Mouse (Mus musculus): ENCODE data around the gene Rasgrp2. TPM values are rescaled to one million over a fixed set of nuclear protein-coding genes. Genes with fewer than 3 reads are reported as not detected.
A peak's percentile ranks its signal among the peaks of the same experiment; 100 is the strongest.

Rasgrp2 gene
- polyA plus RNA-seq, 1 experiment: 1,280 TPM

GRCm38 (mm10) chr19:6385419-6385818 is 13.7 kb upstream of the Rasgrp2 start:
- no peak for TF ChIP-seq CTCF (IDR thresholded peaks at IDR 0.05; ENCODE audit: control insufficient read depth, insufficient read depth, low read length)
- TF ChIP-seq POLR2A (IDR thresholded peaks at IDR 0.05; ENCODE audit: borderline replicate concordance, control insufficient read depth, low read depth, low read length): no peak
- peaks cover 6% of the 10 kb centered on the region for H3K4me1 ChIP-seq (ENCODE audit: control insufficient read depth, insufficient read depth, low read length)
- WGBS: 82% methylated on average over 5 of the region's 5 CpGs

DNA sequence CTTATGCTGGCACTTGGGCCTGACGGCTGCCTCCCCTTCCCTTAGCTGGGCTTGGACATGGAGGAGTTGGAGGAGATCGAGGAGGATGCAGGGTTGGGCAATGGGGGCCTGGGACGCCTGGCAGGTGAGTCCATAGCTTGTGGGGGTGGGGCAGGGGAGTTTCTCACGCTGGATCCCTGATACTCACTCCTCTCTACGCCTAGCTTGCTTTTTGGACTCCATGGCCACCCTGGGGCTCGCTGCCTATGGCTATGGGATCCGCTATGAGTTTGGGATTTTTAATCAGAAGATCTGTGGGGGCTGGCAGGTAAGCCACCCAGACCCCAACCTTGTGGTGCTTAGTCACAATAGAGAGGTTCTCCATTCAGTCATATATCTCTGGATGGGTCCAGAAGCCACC is 13.3 kb upstream of the Rasgrp2 start:
- Histone ChIP-seq H3K4me1 (ENCODE audit: control insufficient read depth, insufficient read depth, low read length) (peaks cover 6% of the 10 kb centered on the region), H3K4me3 (replicated peaks; ENCODE audit: control insufficient read depth, low read depth, low read length) (no peak overlapping the region)
- WGBS: 73% methylated on average over 7 of the region's 7 CpGs

More at GRCm38 (mm10) chr19:6385419-6385818, 13.7 kb upstream of the Rasgrp2 start:
- Histone ChIP-seq H3K4me3 (replicated peaks; ENCODE audit: control insufficient read depth, low read depth, low read length) (no peak overlapping the region), H3K27ac (ENCODE audit: control insufficient read depth, insufficient read depth, low read depth, low read length, poor library complexity) (no peak overlapping the region)

GRCm38 (mm10) chr19:6386234-6386633 is 12.9 kb upstream of the Rasgrp2 start:
- whole genome bisulfite sequencing: 69% methylated on average over 9 of the region's 9 CpGs
- Histone ChIP-seq H3K4me1 (ENCODE audit: control insufficient read depth, insufficient read depth, low read length) (peaks cover 6% of the 10 kb centered on the region), H3K4me3 (replicated peaks; ENCODE audit: control insufficient read depth, low read depth, low read length) (no peak overlapping the region), H3K27ac (ENCODE audit: control insufficient read depth, insufficient read depth, low read depth, low read length, poor library complexity) (no peak overlapping the region)
- no peak for TF ChIP-seq POLR2A (IDR thresholded peaks at IDR 0.05; ENCODE audit: borderline replicate concordance, control insufficient read depth, low read depth, low read length)
- no peak for TF ChIP-seq CTCF (IDR thresholded peaks at IDR 0.05; ENCODE audit: control insufficient read depth, insufficient read depth, low read length)

More for the DNA sequence above, 13.3 kb upstream of the Rasgrp2 start:
- TF ChIP-seq CTCF (IDR thresholded peaks at IDR 0.05; ENCODE audit: control insufficient read depth, insufficient read depth, low read length) (no peak), POLR2A (IDR thresholded peaks at IDR 0.05; ENCODE audit: borderline replicate concordance, control insufficient read depth, low read depth, low read length) (no peak)
- no peak overlapping the region for H3K27ac ChIP-seq (ENCODE audit: control insufficient read depth, insufficient read depth, low read depth, low read length, poor library complexity)

GRCm38 (mm10) chr19:6388006-6388405 is 11.1 kb upstream of the Rasgrp2 start:
- Histone ChIP-seq H3K4me1 (ENCODE audit: control insufficient read depth, insufficient read depth, low read length) (peaks cover 6% of the 10 kb centered on the region), H3K4me3 (replicated peaks; ENCODE audit: control insufficient read depth, low read depth, low read length) (no peak overlapping the region), H3K27ac (ENCODE audit: control insufficient read depth, insufficient read depth, low read depth, low read length, poor library complexity) (no peak overlapping the region)
- 58% methylated on average over 13 of the region's 13 CpGs for WGBS
- TF ChIP-seq CTCF (IDR thresholded peaks at IDR 0.05; ENCODE audit: control insufficient read depth, insufficient read depth, low read length): no peak
- no peak for TF ChIP-seq POLR2A (IDR thresholded peaks at IDR 0.05; ENCODE audit: borderline replicate concordance, control insufficient read depth, low read depth, low read length)

GRCm38 (mm10) chr19:6389803-6390202 is 9.3 kb upstream of the Rasgrp2 start:
- WGBS: 8% methylated on average over 16 of the region's 16 CpGs
- H3K4me3 ChIP-seq (replicated peaks; ENCODE audit: control insufficient read depth, low read depth, low read length): peak overlapping the region; percentile 68
- no peak overlapping the region for H3K27ac ChIP-seq (ENCODE audit: control insufficient read depth, insufficient read depth, low read depth, low read length, poor library complexity)
- peaks cover 5% of the 10 kb centered on the region for H3K4me1 ChIP-seq (ENCODE audit: control insufficient read depth, insufficient read depth, low read length)
- TF ChIP-seq CTCF (IDR thresholded peaks at IDR 0.05; ENCODE audit: control insufficient read depth, insufficient read depth, low read length) (no peak), POLR2A (IDR thresholded peaks at IDR 0.05; ENCODE audit: borderline replicate concordance, control insufficient read depth, low read depth, low read length) (0 out of 2 replicates have a peak, but pooled peaks have one; percentile 24)

- H3K4me1 ChIP-seq (ENCODE audit: control insufficient read depth, insufficient read depth, low read length): peaks cover 5% of the 10 kb centered on the region
- WGBS: 68% methylated on average over 6 of the region's 6 CpGs
- H3K27ac ChIP-seq (ENCODE audit: control insufficient read depth, insufficient read depth, low read depth, low read length, poor library complexity): no peak overlapping the region
- H3K4me3 ChIP-seq (replicated peaks; ENCODE audit: control insufficient read depth, low read depth, low read length): no peak overlapping the region
- no peak for TF ChIP-seq CTCF (IDR thresholded peaks at IDR 0.05; ENCODE audit: control insufficient read depth, insufficient read depth, low read length)
- no peak for TF ChIP-seq POLR2A (IDR thresholded peaks at IDR 0.05; ENCODE audit: borderline replicate concordance, control insufficient read depth, low read depth, low read length)
These were observed 8.9 kb upstream of the Rasgrp2 start for GRCm38 (mm10) chr19:6390251-6390650.

DNA sequence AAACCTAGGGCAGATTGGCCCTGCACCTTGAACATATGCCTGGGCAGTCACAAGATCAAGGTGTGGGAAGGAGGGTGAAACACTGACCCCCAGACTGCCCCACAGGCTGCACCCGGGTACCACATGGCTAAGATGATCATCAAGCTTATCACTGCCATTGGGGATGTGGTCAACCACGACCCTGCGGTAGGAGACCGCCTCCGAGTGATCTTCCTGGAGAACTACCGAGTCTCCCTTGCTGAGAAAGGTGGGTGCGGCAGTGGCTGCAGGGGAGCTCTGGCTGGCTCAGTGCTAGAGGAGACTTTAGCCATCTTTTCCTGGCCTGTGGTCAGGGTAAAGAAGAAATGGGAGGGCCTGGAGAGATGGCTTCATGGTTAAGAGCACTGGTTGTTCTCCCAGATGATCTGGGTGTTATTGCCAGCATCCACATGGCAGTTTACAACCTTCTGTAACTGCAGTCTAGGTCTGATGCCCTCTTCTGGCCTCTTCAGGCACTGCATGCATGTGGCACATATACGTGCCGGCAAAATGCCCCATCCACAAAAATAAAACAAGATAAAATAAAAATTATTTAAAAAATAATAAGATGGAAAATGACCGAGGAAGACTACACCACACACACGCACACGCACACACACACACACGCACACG is 6.3 kb upstream of the Rasgrp2 start:
- TF ChIP-seq POLR2A (IDR thresholded peaks at IDR 0.05; ENCODE audit: borderline replicate concordance, control insufficient read depth, low read depth, low read length): no peak
- peak; percentile 45 for TF ChIP-seq CTCF (IDR thresholded peaks at IDR 0.05; ENCODE audit: control insufficient read depth, insufficient read depth, low read length)
- WGBS: 49% methylated on average over 14 of the region's 14 CpGs
- peaks cover 7% of the 10 kb centered on the region for H3K4me1 ChIP-seq (ENCODE audit: control insufficient read depth, insufficient read depth, low read length)

GRCm38 (mm10) chr19:6393637-6394036 is 5.5 kb upstream of the Rasgrp2 start:
- Histone ChIP-seq H3K4me3 (replicated peaks; ENCODE audit: control insufficient read depth, low read depth, low read length) (no peak overlapping the region), H3K4me1 (ENCODE audit: control insufficient read depth, insufficient read depth, low read length) (peaks cover 7% of the 10 kb centered on the region), H3K27ac (ENCODE audit: control insufficient read depth, insufficient read depth, low read depth, low read length, poor library complexity) (no peak overlapping the region)
- TF ChIP-seq CTCF (IDR thresholded peaks at IDR 0.05; ENCODE audit: control insufficient read depth, insufficient read depth, low read length) (no peak), POLR2A (IDR thresholded peaks at IDR 0.05; ENCODE audit: borderline replicate concordance, control insufficient read depth, low read depth, low read length) (no peak)
- WGBS: 78% methylated on average over 16 of the region's 16 CpGs

More for the DNA sequence above, 6.3 kb upstream of the Rasgrp2 start:
- no peak overlapping the region for H3K27ac ChIP-seq (ENCODE audit: control insufficient read depth, insufficient read depth, low read depth, low read length, poor library complexity)
- no peak overlapping the region for H3K4me3 ChIP-seq (replicated peaks; ENCODE audit: control insufficient read depth, low read depth, low read length)

Measured in bone marrow, adult 2 months (tissue).